Mouse (Mus musculus): ENCODE measurements at regions not wholly inside any gene's neighbourhood (a gene's known extent, or its start where the extent isn't known, plus 50 kb on each side); places are given as distances from the start of the nearest gene placed in this dataset.
"Not testable (repeated sequence)": the region's sequence is repeated elsewhere in the genome, so short reads cannot be mapped to it uniquely, and the experiment has no call there.

- DNase-seq = no peak
Measured at GRCm38 (mm10) chr6:37703946-37704345, 166.7 kb upstream of the Trim24 start.

GRCm38 (mm10) chr6:37705733-37706145 lies 164.9 kb upstream of the Trim24 start:
- no peak for DNase-seq

GRCm38 (mm10) chr6:37707671-37708070 lies 162.9 kb upstream of the Trim24 start:
- DNase-seq = not testable (repeated sequence)

GRCm38 (mm10) chr6:37711766-37712165 lies 158.8 kb upstream of the Trim24 start:
- no peak for DNase-seq

- DNase-seq = no peak
Measured at GRCm38 (mm10) chr6:37713411-37713810, 157.2 kb upstream of the Trim24 start.

GRCm38 (mm10) chr6:37714223-37714928 lies 156.2 kb upstream of the Trim24 start:
- DNase-seq = no peak

GRCm38 (mm10) chr6:37721736-37722135 lies 148.9 kb upstream of the Trim24 start:
- no peak for DNase-seq

GRCm38 (mm10) chr6:37723337-37723736 lies 147.3 kb upstream of the Trim24 start:
- peak; percentile 24 for DNase-seq

GRCm38 (mm10) chr6:37724240-37724639 lies 146.4 kb upstream of the Trim24 start:
- no peak for DNase-seq

- DNase-seq = no peak
Measured at GRCm38 (mm10) chr6:37728621-37729020, 142.0 kb upstream of the Trim24 start.

- DNase-seq = no peak
Measured at GRCm38 (mm10) chr6:37729165-37729564, 141.4 kb upstream of the Trim24 start.

GRCm38 (mm10) chr6:37730500-37731239 lies 139.9 kb upstream of the Trim24 start:
- DNase-seq = peak; percentile 45

GRCm38 (mm10) chr6:37732385-37732784 lies 138.2 kb upstream of the Trim24 start:
- DNase-seq = peak; percentile 84

- peak; percentile 52 for DNase-seq
Measured at GRCm38 (mm10) chr6:37735288-37735961, 135.2 kb upstream of the Trim24 start.

- peak; percentile 51 for DNase-seq
Measured at GRCm38 (mm10) chr6:37735962-37736297, 134.7 kb upstream of the Trim24 start.

GRCm38 (mm10) chr6:37740982-37741889 lies 129.4 kb upstream of the Trim24 start:
- peak; percentile 70 for DNase-seq

- DNase-seq = not testable (repeated sequence)
Measured at GRCm38 (mm10) chr6:37741916-37742315, 128.7 kb upstream of the Trim24 start.

- no peak for DNase-seq
Measured at GRCm38 (mm10) chr6:37744679-37745078, 125.9 kb upstream of the Trim24 start.

GRCm38 (mm10) chr6:37745393-37746100 lies 125.1 kb upstream of the Trim24 start:
- DNase-seq = no peak

- not testable (repeated sequence) for DNase-seq
Measured at GRCm38 (mm10) chr6:37747793-37748192, 122.8 kb upstream of the Trim24 start.

GRCm38 (mm10) chr6:37748296-37748980 lies 122.2 kb upstream of the Trim24 start:
- no peak for DNase-seq
